Mouse (Mus musculus) bone marrow, adult 2 months (tissue): ENCODE measurements around the gene Cblb. TPM values are rescaled to one million over a fixed set of nuclear protein-coding genes. Genes with fewer than 3 reads are reported as not detected.

Experiments used
- H3K27ac ChIP-seq: fragments of 200-500 bp; 2 replicates; pipeline ENCODE4 v1.5.1; 2012; ENCODE audit warnings: low read depth, mild to moderate bottlenecking, control low read depth, inconsistent platforms, low read length; ENCODE audit not compliant: control insufficient read depth, poor library complexity, insufficient read depth
- H3K4me1 ChIP-seq: fragments of 200-500 bp; 2 replicates; pipeline ENCODE4 v1.6.1; 2011; ENCODE audit warnings: low read length; ENCODE audit not compliant: control insufficient read depth, insufficient read depth
- H3K4me3 ChIP-seq: fragments of 200-500 bp; replicated peaks from 2 replicates; pipeline ENCODE3; 2011; ENCODE audit warnings: mild to moderate bottlenecking, low read depth, low read length, control low read depth; ENCODE audit not compliant: control insufficient read depth
- CTCF ChIP-seq: fragments of 200-500 bp; IDR thresholded peaks from 2 replicates; pipeline ENCODE4 v1.5.1; 2011; ENCODE audit warnings: low read length, control low read depth; ENCODE audit not compliant: control insufficient read depth, insufficient read depth
- POLR2A ChIP-seq: fragments of 200-500 bp; IDR thresholded peaks from 2 replicates; pipeline ENCODE4 v1.6.1; 2011; ENCODE audit warnings: low read depth, mild to moderate bottlenecking, control low read depth, low read length, borderline replicate concordance; ENCODE audit not compliant: control insufficient read depth
- WGBS: fragments of 180-500 bp; shearing (Covaris S2); methylation state at CpG from one replicate; pipeline ENCODE4 v1.1.7; 2018; 5-methylcytosine and 5-hydroxymethylcytosine counted together
- polyA plus RNA-seq: library from polyadenylated mRNA; stranded (reverse); fragments of >200 nt; gene quantifications from 2 replicates; pipeline ENCODE4 v1.2.4, GENCODE M21; 2011; ENCODE audit warnings: low replicate concordance; ENCODE audit not compliant: missing spikeins, insufficient read depth, insufficient read length

Gene Cblb
- polyA plus RNA-seq, 1 experiment: 6.5 TPM

GRCm38 (mm10) chr16:52222896-52223295 lies 191.9 kb downstream of the Cblb start:
- H3K27ac ChIP-seq: no peak overlapping the region
- H3K4me1 ChIP-seq: no peaks in the 10 kb centered on the region
- 47% methylated on average over 4 of the region's 4 CpGs for WGBS
- TF ChIP-seq POLR2A: no peak
- TF ChIP-seq CTCF: no peak
- H3K4me3 ChIP-seq: no peak overlapping the region

GRCm38 (mm10) chr16:52229446-52229845 lies 198.4 kb downstream of the Cblb start:
- WGBS: 79% methylated on average over 7 of the region's 7 CpGs

GRCm38 (mm10) chr16:52229930-52230329 lies 198.9 kb downstream of the Cblb start:
- TF ChIP-seq POLR2A: no peak
- TF ChIP-seq CTCF: no peak
- Histone ChIP-seq H3K27ac (no peak overlapping the region), H3K4me3 (no peak overlapping the region), H3K4me1 (no peaks in the 10 kb centered on the region)
- 30% methylated on average over 2 of the region's 2 CpGs for WGBS

More at GRCm38 (mm10) chr16:52229446-52229845, 198.4 kb downstream of the Cblb start:
- Histone ChIP-seq H3K27ac (no peak overlapping the region), H3K4me3 (no peak overlapping the region), H3K4me1 (no peaks in the 10 kb centered on the region)
- TF ChIP-seq POLR2A (no peak), CTCF (no peak)

GRCm38 (mm10) chr16:52242144-52242543 lies 211.1 kb downstream of the Cblb start:
- 81% methylated on average over 2 of the region's 2 CpGs for WGBS
- Histone ChIP-seq H3K4me1 (no peaks in the 10 kb centered on the region), H3K27ac (no peak overlapping the region), H3K4me3 (no peak overlapping the region)
- TF ChIP-seq POLR2A (no peak), CTCF (no peak)

- 78% methylated on average over 4 of the region's 4 CpGs for WGBS
- TF ChIP-seq POLR2A: no peak
- TF ChIP-seq CTCF: no peak
- H3K4me3 ChIP-seq: no peak overlapping the region
- H3K27ac ChIP-seq: no peak overlapping the region
- H3K4me1 ChIP-seq: no peaks in the 10 kb centered on the region
These were observed 212.5 kb downstream of the Cblb start for GRCm38 (mm10) chr16:52243421-52243973.

- TF ChIP-seq CTCF (no peak), POLR2A (no peak)
- Histone ChIP-seq H3K4me1 (no peaks in the 10 kb centered on the region), H3K4me3 (no peak overlapping the region), H3K27ac (no peak overlapping the region)
- WGBS: 83% methylated on average over 4 of the region's 4 CpGs
These were observed 219.2 kb downstream of the Cblb start for GRCm38 (mm10) chr16:52250196-52250595.

- 88% methylated on average over 4 of the region's 4 CpGs for WGBS
- Histone ChIP-seq H3K4me1 (no peaks in the 10 kb centered on the region), H3K27ac (no peak overlapping the region), H3K4me3 (no peak overlapping the region)
- TF ChIP-seq CTCF (no peak), POLR2A (no peak)
These were observed 219.9 kb downstream of the Cblb start for GRCm38 (mm10) chr16:52250935-52251334.
